Mouse (Mus musculus) myocyte (in vitro differentiated cells): Measurements from ENCODE around the gene Rex1bd.

Source experiments
- CEBPB ChIP-seq: IDR thresholded peaks from 2 replicates; pipeline ENCODE4 v1.6.1; 2011; ENCODE audit warnings: mild to moderate bottlenecking, moderate library complexity; ENCODE audit not compliant: poor library complexity, insufficient read depth, severe bottlenecking
- MAX ChIP-seq: IDR thresholded peaks from one replicate; pipeline ENCODE4 v1.6.1; 2011; ENCODE audit warnings: low read depth, mild to moderate bottlenecking, control low read depth
- MYOD1 ChIP-seq, 3 experiments: IDR thresholded peaks; one replicate each; pipeline ENCODE4 v1.6.1; 2011; ENCODE audit warnings: control low read depth in 2 of 3, low read depth in 2 of 3, mild to moderate bottlenecking in 2 of 3, moderate library complexity in 1 of 3; ENCODE audit not compliant: insufficient read length in 2 of 3, control insufficient read depth in 1 of 3
- MYOG ChIP-seq, 3 experiments: IDR thresholded peaks; one replicate each; pipeline ENCODE4 v1.6.1; 2011; ENCODE audit warnings: control low read depth in 2 of 3, low read depth in 2 of 3, mild to moderate bottlenecking in 2 of 3; ENCODE audit not compliant: insufficient read length in 2 of 3, control insufficient read depth in 1 of 3, insufficient read depth in 1 of 3
- POLR2A ChIP-seq: IDR thresholded peaks from one replicate; pipeline ENCODE4 v1.6.1; 2011; ENCODE audit warnings: low read depth, mild to moderate bottlenecking, control low read depth, moderate library complexity; ENCODE audit not compliant: insufficient read length
- POLR2AphosphoS2 ChIP-seq: IDR thresholded peaks from one replicate; pipeline ENCODE4 v1.6.1; 2011; ENCODE audit warnings: low read depth, control low read depth; ENCODE audit not compliant: insufficient read length
- REST ChIP-seq: IDR thresholded peaks from one replicate; pipeline ENCODE4 v1.6.1; 2011; ENCODE audit warnings: mild to moderate bottlenecking, control low read depth, moderate library complexity; ENCODE audit not compliant: insufficient read depth, insufficient read length
- TCF12 ChIP-seq: IDR thresholded peaks from one replicate; pipeline ENCODE4 v1.6.1; 2011; ENCODE audit warnings: mild to moderate bottlenecking, control low read depth; ENCODE audit not compliant: poor library complexity, insufficient read depth, severe bottlenecking
- USF1 ChIP-seq: IDR thresholded peaks from one replicate; pipeline ENCODE4 v1.6.1; 2011; ENCODE audit warnings: low read depth, mild to moderate bottlenecking, control low read depth, moderate library complexity

GRCm38 (mm10) chr8:70546412-70546811 is 39.9 kb upstream of the Rex1bd start:
- TF ChIP-seq CEBPB (no peak), MYOG (IDR thresholded peaks at IDR 0.05; ENCODE audit: control insufficient read depth in 1 of 3, insufficient read depth in 1 of 3, insufficient read length in 2 of 3, low read depth in 2 of 3) (no peak), MAX (no peak), USF1 (no peak), POLR2A (no peak), TCF12 (no peak), POLR2AphosphoS2 (no peak), REST (no peak), MYOD1 (IDR thresholded peaks at IDR 0.05; ENCODE audit: control insufficient read depth in 1 of 3, insufficient read length in 2 of 3, low read depth in 2 of 3) (no peak)
